Mouse (Mus musculus): ENCODE results near the gene Hagh. TPM values are rescaled to one million over a fixed set of nuclear protein-coding genes. Genes with fewer than 3 reads are reported as not detected.

Gene Hagh
- polyA plus RNA-seq, 2 experiments from 2014 or later = 27.0 to 31.8 TPM

GRCm38 (mm10) chr17:24886134-24886931 lies 46.4 kb downstream of the Hagh start, which contains the start of the genes Nubp2 and Spsb3:
Gene Nubp2 (minus strand): TSS chr17:24886349.
Gene Spsb3 (plus strand): TSS chr17:24886643.
- ATAC-seq = peak; percentile 94

DNA sequence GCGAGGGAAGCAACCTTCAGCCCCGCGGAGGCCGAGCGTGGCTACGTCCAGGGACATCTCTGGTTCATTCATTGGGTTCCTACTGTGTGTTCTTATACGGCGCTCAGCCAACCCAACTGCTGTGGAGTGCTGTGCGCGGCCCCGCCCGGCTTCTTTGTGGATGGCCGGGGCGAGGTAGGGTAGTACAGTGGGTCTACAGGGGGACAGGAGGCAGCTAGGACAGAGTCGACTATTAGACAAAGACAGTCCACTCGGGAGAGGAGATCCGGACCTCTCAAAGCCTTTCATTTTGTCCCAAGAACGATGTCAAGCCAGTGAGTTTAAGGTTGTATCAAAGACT lies 47.0 kb downstream of the Hagh start:
- ATAC-seq = peak; percentile 7

DNA sequence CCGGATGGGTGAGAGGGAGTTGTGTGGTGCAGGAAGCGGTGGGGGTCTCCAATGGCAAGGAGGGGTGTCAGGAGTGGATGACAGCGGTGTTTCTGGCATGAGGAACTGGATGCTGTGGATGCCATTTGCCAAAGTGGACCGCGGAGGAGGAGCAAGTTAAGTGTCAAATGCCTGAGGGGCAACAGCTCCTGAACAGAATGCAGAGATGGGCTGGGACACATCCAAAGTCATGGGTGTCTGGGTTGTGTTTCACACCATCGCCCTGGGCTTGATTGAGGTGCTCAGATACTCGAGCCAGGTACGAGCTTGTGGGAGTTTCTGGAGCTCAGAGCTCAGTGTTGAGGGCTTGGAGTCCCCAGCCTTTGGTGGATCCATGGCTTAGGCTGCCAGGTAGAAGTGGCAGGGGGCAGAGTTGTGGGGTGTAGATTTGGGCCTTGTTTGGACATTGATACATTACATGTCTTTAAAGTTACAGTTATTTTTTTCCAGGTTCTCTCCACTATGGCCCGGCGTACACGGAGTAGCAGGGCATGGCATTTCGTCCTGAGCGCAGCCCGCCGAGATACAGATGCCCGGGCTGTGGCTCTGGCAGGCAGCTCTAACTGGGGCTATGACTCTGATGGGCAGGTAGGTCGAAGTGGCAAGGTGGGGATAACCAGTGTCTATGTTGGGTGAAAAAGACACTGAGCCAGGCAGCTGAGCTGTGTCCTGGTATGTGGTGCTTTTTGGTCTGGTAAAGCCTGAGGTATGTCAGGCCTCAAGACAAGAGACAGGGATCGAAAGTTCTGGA lies 47.5 kb downstream of the Hagh start:
- no peak for ATAC-seq

DNA sequence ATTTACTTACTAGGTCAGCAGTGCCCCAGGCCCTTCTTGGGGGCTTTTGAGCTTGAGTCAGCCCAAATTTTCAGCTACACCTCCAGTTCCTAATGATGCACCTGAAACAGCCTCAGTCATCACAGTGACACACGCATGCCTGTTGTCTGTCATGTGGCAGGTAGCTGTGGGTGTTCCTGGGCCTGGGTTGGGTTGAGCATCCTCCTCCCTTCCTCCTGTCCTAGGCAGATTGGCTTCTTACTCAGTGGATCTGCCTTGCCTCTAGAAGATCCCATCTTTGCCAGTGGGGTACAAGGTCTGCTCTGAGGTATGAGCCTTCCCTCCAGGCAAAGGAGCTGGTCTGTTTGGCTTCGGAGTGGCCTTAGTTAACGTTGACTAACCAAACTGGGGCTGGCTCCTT lies 48.9 kb downstream of the Hagh start:
- ATAC-seq = no peak

GRCm38 (mm10) chr17:24890151-24891092 lies 50.5 kb downstream of the Hagh start:
- no peak for ATAC-seq

DNA sequence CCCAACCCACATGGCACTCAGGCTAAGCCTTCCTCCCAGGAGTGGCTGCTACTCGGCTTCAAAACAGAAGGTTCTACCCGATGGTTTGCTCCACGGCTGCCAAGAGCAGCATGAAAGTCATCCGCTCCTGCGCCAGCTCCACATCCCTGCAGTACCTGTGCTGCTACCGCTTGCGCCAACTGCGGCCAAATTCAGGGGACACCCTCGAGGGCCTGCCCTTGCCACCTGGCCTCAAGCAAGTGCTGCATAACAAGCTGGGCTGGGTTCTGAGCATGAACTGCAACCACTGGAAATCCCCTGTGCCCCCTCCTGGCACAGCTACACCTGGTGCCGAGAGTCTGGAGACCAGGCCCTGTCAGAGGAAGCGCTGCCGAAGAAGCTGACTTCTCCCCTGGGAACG lies 51.4 kb downstream of the Hagh start:
- no peak for ATAC-seq

DNA sequence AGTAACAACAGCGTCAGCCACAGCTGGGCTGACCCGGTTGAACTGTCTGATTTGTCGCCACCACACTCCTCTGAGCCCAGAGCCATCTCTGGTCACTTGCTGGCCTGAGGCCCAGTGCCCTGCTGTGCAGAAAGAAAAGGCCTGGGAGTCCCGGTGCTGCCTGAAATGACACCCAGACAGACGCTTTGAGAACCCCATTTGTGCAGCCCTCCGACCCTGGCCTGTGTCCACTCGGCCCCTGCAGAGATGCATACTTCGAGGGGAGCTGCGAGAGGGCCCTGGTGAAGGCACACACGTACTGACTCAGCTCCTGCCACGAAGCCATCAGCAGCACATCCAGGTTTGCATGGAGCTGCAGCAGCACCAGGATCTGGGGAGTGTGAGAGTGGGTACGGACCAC lies 52.8 kb downstream of the Hagh start:
- ATAC-seq = no peak

- ATAC-seq = no peak
These were observed 53.3 kb downstream of the Hagh start for GRCm38 (mm10) chr17:24893276-24893675.

GRCm38 (mm10) chr17:24894061-24894994 lies 54.4 kb downstream of the Hagh start:
- ATAC-seq = peak; percentile 7

- ATAC-seq = peak; percentile 67
These were observed 55.1 kb downstream of the Hagh start, which contains the start of the genes Eme2 and Mrps34 for GRCm38 (mm10) chr17:24894995-24895547. Gene Eme2 (minus strand): TSS chr17:24895087. Gene Mrps34 (plus strand): TSS chr17:24895116.

GRCm38 (mm10) chr17:24895571-24896240 lies 55.8 kb downstream of the Hagh start:
- ATAC-seq = peak; percentile 2

- peak; percentile 51 for ATAC-seq
These were observed 56.5 kb downstream of the Hagh start, which contains the start of gene Nme3 for GRCm38 (mm10) chr17:24896241-24896992. Gene Nme3 (plus strand): TSS chr17:24896500.

GRCm38 (mm10) chr17:24896993-24897269 lies 57.0 kb downstream of the Hagh start:
- ATAC-seq = no peak

DNA sequence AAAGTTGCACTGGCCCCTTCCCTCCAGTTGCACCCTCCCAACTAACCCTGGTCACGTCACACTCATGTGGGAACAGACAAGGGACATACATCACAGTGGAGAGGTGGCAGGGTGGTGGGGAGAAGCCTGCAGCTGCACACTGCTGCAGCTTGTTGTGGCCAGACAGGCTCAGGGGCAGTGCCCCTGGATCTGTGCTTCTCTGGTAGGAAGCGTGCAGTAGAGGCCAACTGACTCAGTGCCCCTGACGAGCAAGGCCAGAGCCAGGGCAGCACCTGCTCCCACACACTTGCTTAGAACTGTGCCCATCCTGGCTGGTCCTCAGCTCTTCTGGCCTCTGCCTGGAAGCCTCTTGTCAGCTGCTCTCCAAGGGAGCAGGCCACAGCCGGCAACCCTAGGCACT lies 57.7 kb downstream of the Hagh start:
- ATAC-seq = no peak

DNA sequence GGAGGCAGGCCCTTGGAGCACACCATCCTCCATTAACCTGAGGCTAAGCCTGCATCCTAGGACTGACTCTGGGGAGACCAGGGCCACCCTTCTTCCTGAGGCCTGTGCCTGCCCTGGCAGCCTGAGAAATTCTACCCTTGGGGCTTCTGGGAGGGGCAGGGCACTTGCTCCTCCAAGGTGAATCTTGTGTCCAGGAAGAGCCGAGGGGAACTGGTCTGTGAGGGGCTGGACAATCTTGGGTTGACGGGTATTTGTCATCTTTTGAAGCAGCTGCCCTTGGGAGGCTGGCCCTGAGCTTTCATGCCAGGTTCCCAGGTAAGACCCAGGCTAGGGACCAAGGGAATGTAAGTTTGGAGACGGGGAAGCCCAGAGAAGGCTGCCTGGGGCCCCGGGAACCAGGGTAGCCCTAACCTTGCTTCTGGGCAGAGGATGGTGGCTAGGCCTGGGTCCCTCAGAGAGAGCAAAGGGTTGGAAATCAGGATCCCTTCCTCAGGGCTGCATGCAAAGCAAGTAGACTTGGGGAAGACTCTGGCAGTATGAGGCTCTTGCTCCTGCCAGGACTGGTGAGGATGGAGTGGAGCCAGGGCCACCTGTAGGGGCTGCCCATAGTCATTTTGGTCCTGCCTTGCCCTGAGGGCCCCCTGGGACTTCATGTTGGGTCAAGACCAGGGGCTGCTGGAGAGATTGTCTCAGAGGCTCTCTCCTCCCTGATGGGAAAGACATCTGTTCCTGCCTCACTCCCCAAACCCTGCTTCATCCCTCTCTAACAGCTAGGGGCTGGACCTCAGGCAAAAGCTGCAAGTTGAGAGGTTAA lies 58.3 kb downstream of the Hagh start:
- no peak for ATAC-seq

GRCm38 (mm10) chr17:24899153-24899552 lies 59.2 kb downstream of the Hagh start:
- ATAC-seq = no peak

DNA sequence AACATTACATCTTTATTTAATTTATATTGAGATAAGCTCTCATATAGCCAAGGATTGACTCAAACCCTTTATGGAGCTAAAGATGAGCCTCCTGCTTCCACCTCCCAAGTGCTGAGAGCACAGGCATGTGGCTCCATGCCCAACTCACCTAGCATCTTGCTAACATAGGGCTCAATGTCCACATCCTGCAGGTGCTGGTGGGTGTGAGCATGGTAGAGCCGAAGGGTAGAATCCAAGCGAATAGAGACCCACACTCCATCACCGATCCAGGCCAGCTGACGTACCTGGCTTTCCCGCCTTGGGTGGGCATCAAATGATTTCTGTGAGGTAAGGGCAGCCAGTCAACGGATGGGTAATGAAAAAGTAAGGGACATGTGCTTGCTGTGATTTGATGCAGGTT lies 60.1 kb downstream of the Hagh start:
- no peak for ATAC-seq

DNA sequence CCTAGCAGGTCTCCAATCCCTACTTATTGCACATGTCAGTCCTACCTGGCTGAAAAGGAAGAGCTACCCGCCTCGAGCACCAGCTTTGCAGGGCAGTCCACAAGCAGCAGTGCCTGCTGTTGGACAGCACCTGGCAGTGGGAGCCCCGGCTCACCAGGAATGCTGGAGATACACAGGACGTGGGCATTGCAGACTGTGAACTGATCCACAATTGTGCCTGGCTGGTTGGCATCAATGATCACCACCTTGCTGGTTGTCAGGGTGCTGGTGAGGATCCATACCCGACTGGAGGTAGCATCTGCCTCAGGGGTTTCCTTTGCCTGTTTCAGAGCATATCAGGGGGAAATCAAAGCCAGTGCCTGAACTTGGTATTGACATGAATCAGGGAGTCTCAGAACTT lies 62.2 kb downstream of the Hagh start:
- no peak for ATAC-seq

All from CD4-positive, CD25-positive, alpha-beta regulatory T cell, adult 4 months (primary cell).